ENCODE assay signal across 24 mouse cellular contexts in the genomic region with DNA sequence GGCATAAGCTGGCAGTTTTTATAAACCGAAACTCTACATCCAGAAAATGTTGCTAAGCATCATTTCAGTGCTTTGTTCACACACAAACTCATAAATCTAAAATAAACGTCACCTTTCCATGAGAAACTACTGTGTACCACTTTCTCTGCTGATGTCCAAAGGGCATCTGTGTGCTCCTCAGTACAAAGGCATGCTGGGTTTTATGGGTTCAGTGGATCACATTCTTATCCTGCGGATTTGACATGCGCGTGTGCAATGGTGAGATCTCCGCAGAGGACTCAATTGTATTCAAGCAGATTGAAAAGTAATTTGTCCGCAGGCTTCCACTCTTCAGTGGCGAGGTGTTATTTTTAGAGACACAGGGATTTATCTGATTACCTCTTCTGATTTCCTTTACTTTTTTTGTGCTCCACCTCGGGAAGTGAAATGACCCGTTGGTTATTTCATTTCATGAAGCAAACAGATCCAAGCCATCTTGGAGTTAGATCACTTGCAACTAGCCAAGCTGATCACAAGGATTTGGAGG. TPM values are rescaled to one million over a fixed set of nuclear protein-coding genes. Genes with fewer than 3 reads are reported as not detected.
A peak's percentile ranks its signal among the peaks of the same experiment; 100 is the strongest.
DNase-seq lines count a peak whose midpoint lies in the region; ATAC-seq and TF ChIP-seq lines count a peak whose summit lies in the region.
"Had no signal": no experiment of that assay in that cellular context is flagged by ENCODE, and none has a peak within 500 bp of the region (broad histone marks: within the 10 kb centered on the region; RNA-seq: fewer than 3 reads in every experiment).

No protein-coding gene starts in this region.

- TF ChIP-seq CTCF in gastrocnemius, adult 2 months (IDR thresholded peaks at IDR 0.05), result no peak

- H3K9ac ChIP-seq in heart, embryonic 11.5 days (ENCODE audit: low read depth, low read length), result no peak overlapping the region
- H3K9ac ChIP-seq: embryonic facial prominence, embryonic 12.5 days; embryonic facial prominence, embryonic 15.5 days; forebrain, postnatal 0 days; heart, embryonic 12.5 days; heart, embryonic 15.5 days; hindbrain, embryonic 13.5 days; intestine, embryonic 15.5 days had no signal

- H3K36me3 ChIP-seq in heart, embryonic 11.5 days (ENCODE audit: control insufficient read depth, insufficient read depth, low read length), result no peaks in the 10 kb centered on the region
- H3K36me3 ChIP-seq: embryonic facial prominence, embryonic 12.5 days; embryonic facial prominence, embryonic 15.5 days; heart, embryonic 12.5 days; heart, embryonic 15.5 days; hindbrain, embryonic 10.5 days; hindbrain, embryonic 13.5 days; intestine, embryonic 15.5 days had no signal

- no peak for DNase-seq in gastrocnemius, adult 2 months
- no peak for DNase-seq in gastrocnemius, postnatal 36 days
- peak; percentile 69 for DNase-seq in heart, adult 8-10 months (ENCODE audit: low spot score)
- peak; percentile 56 for DNase-seq in kidney, adult 9 months
- DNase-seq in kidney, postnatal 14 days, result no peak
- no peak for DNase-seq in c-Kit-positive CD71-positive TER-119-positive erythroid progenitor cells, embryonic 14.5 days (ENCODE audit: low spot score)
- DNase-seq: adrenal gland, adult 8-10 months; adrenal gland, postnatal 25 days; cerebellum, adult 11 months; cerebellum, adult 2 months; cerebellum, adult 9-11 months; cerebellum, postnatal 25 days; forebrain, postnatal 0 days; gastrocnemius, postnatal 25 days had no signal

- H3K4me1 ChIP-seq in heart, embryonic 11.5 days (ENCODE audit: control insufficient read depth, insufficient read depth, low read length), result no peaks in the 10 kb centered on the region
- H3K4me1 ChIP-seq: embryonic facial prominence, embryonic 12.5 days; embryonic facial prominence, embryonic 15.5 days had no signal

- H3K27me3 ChIP-seq in heart, embryonic 11.5 days (ENCODE audit: control insufficient read depth, insufficient read depth, low read length), result 0 out of 2 replicates have a peak, but pooled peaks cover 2% of the 10 kb centered on the region
- H3K27me3 ChIP-seq: embryonic facial prominence, embryonic 12.5 days; embryonic facial prominence, embryonic 15.5 days; heart, embryonic 15.5 days; hindbrain, embryonic 13.5 days; intestine, embryonic 15.5 days had no signal

- no peaks in the 10 kb centered on the region for H3K9me3 ChIP-seq in heart, embryonic 11.5 days (replicated peaks; ENCODE audit: control insufficient read depth, low read length)
- H3K9me3 ChIP-seq: embryonic facial prominence, embryonic 12.5 days; embryonic facial prominence, embryonic 15.5 days; heart, embryonic 12.5 days; heart, embryonic 15.5 days; hindbrain, embryonic 10.5 days; hindbrain, embryonic 13.5 days; intestine, embryonic 15.5 days had no signal

- H3K27ac ChIP-seq in gastrocnemius, adult 2 months, result peak overlapping the region; percentile 61
- H3K27ac ChIP-seq in heart, embryonic 11.5 days (ENCODE audit: low read depth, low read length), result no peak overlapping the region
- H3K27ac ChIP-seq: embryonic facial prominence, embryonic 12.5 days; embryonic facial prominence, embryonic 15.5 days; heart, embryonic 15.5 days; hindbrain, embryonic 10.5 days; intestine, embryonic 15.5 days had no signal

- ATAC-seq in heart, embryonic 11.5 days (replicated peaks; ENCODE audit: insufficient number of reproducible peaks, low FRiP score, low TSS enrichment), result no peak
- ATAC-seq: activated CD4-positive, CD25-positive, alpha-beta regulatory T cell, adult 4 months; forebrain, embryonic 14.5 days; intestine, embryonic 15.5 days had no signal

- H3K4me2 ChIP-seq in heart, embryonic 11.5 days, result no peak overlapping the region
- H3K4me2 ChIP-seq: embryonic facial prominence, embryonic 12.5 days; embryonic facial prominence, embryonic 15.5 days; heart, embryonic 12.5 days; heart, embryonic 15.5 days; hindbrain, embryonic 13.5 days; intestine, embryonic 15.5 days had no signal

- no peak overlapping the region; the same call in 1 of the 2 replicates for H3K4me3 ChIP-seq in gastrocnemius, adult 2 months
- H3K4me3 ChIP-seq in heart, embryonic 11.5 days (ENCODE audit: low read depth, low read length), result no peak overlapping the region
- H3K4me3 ChIP-seq: embryonic facial prominence, embryonic 12.5 days; embryonic facial prominence, embryonic 15.5 days; heart, embryonic 12.5 days; heart, embryonic 15.5 days; hindbrain, embryonic 10.5 days; hindbrain, embryonic 13.5 days; intestine, embryonic 15.5 days had no signal

- intact Hi-C loops in gastrocnemius, adult 2 months (cut with DNase I), result no loop called here
- intact Hi-C loops in gastrocnemius, postnatal 36 days (cut with DNase I), result no loop called here

- whole genome bisulfite sequencing in heart, embryonic 11.5 days (ENCODE audit: insufficient replicate concordance), result 79% methylated on average over 10 of the region's 10 CpGs

RNA-seq across cellular contexts. Expression of a gene that starts 14.7 kb away (rescaled TPM):
- 10 to 100 TPM; 63.6 to 92.5 TPM for total RNA-seq in gastrocnemius, adult 2 months (2021)
- total RNA-seq in gastrocnemius, postnatal 36 days (2021), result 100 to 1,000 TPM in 1 of 2 experiments, 10 to 100 TPM in 1; 90.8 to 112 TPM
- total RNA-seq in heart, adult 8-10 months (2022), result 100 to 1,000 TPM; 123 to 169 (median 129) TPM
- polyA plus RNA-seq in heart, embryonic 11.5 days (2014; fragmentation: Nextera tagmentation; extraction: Ambion mirVana), result 35.3 and 38.1 TPM in 2 replicates

Comparison
In these comparisons a context has a peak if more than half of its experiments do, and no peak if none do; other contexts are left out.
1. DNase-seq: peak in heart, adult 8-10 months (single experiment) and kidney, adult 9 months (single experiment); none in gastrocnemius, adult 2 months (single experiment), gastrocnemius, postnatal 36 days (0 of 2), kidney, postnatal 14 days (single experiment) and c-Kit-positive CD71-positive TER-119-positive erythroid progenitor cells, embryonic 14.5 days (single experiment).